Mouse (Mus musculus) kidney, postnatal 0 days (tissue): ENCODE measurements at regions not wholly inside any gene's neighbourhood (a gene's known extent, or its start where the extent isn't known, plus 50 kb on each side); places are given as distances from the start of the nearest gene placed in this dataset.

Experiments
- ATAC-seq: fragments of 200-750 bp; cut with Nextera tagmentation; replicated peaks from 2 replicates; pipeline ENCODE4 v1.8.0; 2017; ENCODE audit warnings: low read depth, moderate number of reproducible peaks, moderate TSS enrichment, moderate library complexity; ENCODE audit not compliant: low FRiP score
- DNase-seq: peaks from one replicate; pipeline ENCODE4 v3.0.0-alpha.2; 2016; ENCODE audit warnings: low spot score
- H3K27ac ChIP-seq: fragments of 300-500 bp; sonication (generic); 2 replicates; pipeline ENCODE4 v1.5.1; 2014; ENCODE audit warnings: mild to moderate bottlenecking
- H3K27me3 ChIP-seq: fragments of 300-500 bp; sonication (generic); 2 replicates; pipeline ENCODE4 v1.6.1; 2014; ENCODE audit warnings: low read length, mixed read lengths; ENCODE audit not compliant: insufficient read depth
- H3K36me3 ChIP-seq: fragments of 300-500 bp; sonication (generic); 2 replicates; pipeline ENCODE4 v1.6.1; 2014; ENCODE audit warnings: low read length, mixed read lengths; ENCODE audit not compliant: insufficient read depth
- H3K4me1 ChIP-seq: fragments of 300-500 bp; sonication (generic); replicated peaks from 2 replicates; pipeline ENCODE4 v1.6.1; 2014; ENCODE audit warnings: antibody characterized with exemption, low read length, mixed read lengths; ENCODE audit not compliant: insufficient read depth
- H3K4me2 ChIP-seq: fragments of 300-500 bp; sonication (generic); 2 replicates; pipeline ENCODE4 v1.6.1; 2014; ENCODE audit warnings: mild to moderate bottlenecking, low read length, moderate library complexity, mixed read lengths
- H3K4me3 ChIP-seq: fragments of 300-500 bp; sonication (generic); replicated peaks from 2 replicates; pipeline ENCODE4 v1.5.1; 2014; ENCODE audit warnings: low read depth, low read length
- H3K9ac ChIP-seq: fragments of 300-500 bp; sonication (generic); 2 replicates; pipeline ENCODE4 v1.6.1; 2014; ENCODE audit warnings: low read depth, low read length
- H3K9me3 ChIP-seq: fragments of 300-500 bp; sonication (generic); replicated peaks from 2 replicates; pipeline ENCODE4 v1.6.1; 2016; ENCODE audit warnings: low read length, inconsistent platforms, mixed read lengths
- CTCF ChIP-seq: IDR thresholded peaks from 2 replicates; pipeline ENCODE4 v1.5.1; 2016; ENCODE audit warnings: antibody characterized with exemption, low read depth, mild to moderate bottlenecking, moderate library complexity
- WGBS: fragments of 180-500 bp; shearing (Covaris S2); extraction: QIAGEN DNeasy Blood & Tissue Kit; methylation state at CpG from one replicate; pipeline ENCODE4 v1.1.7; 2014; 5-methylcytosine and 5-hydroxymethylcytosine counted together

DNA sequence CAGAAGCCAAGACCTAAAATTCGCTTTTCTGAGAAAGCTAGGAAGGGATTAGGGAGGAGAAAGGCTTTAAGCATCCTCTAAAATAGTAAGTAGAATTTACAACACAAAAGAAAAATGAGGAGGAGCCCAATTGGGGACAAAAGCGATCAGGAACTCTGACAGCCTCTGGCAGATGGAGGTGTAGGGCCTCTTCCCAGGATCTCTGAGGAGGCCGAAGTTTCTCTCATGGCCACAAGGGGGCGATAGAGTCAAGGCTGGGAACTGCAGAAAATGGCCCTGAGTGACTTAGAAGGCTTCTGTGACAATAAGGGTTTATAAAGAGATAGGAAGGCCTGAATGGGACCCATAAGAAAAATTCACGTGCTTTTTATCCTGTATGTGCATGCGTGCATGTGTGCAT lies 77.8 kb upstream of the Grin2a start:
- no peak overlapping the region for H3K4me3 ChIP-seq
- 28% methylated on average over 6 of the region's 6 CpGs for WGBS
- H3K9me3 ChIP-seq, result no peaks in the 10 kb centered on the region
- H3K4me1 ChIP-seq, result no peaks in the 10 kb centered on the region
- no peaks in the 10 kb centered on the region for H3K36me3 ChIP-seq
- H3K27ac ChIP-seq, result no peak overlapping the region
- H3K4me2 ChIP-seq, result no peak overlapping the region
- peak; percentile 83 for TF ChIP-seq CTCF
- H3K9ac ChIP-seq, result no peak overlapping the region
- no peaks in the 10 kb centered on the region for H3K27me3 ChIP-seq
- DNase-seq, result peak; percentile 71
- no peak for ATAC-seq

DNA sequence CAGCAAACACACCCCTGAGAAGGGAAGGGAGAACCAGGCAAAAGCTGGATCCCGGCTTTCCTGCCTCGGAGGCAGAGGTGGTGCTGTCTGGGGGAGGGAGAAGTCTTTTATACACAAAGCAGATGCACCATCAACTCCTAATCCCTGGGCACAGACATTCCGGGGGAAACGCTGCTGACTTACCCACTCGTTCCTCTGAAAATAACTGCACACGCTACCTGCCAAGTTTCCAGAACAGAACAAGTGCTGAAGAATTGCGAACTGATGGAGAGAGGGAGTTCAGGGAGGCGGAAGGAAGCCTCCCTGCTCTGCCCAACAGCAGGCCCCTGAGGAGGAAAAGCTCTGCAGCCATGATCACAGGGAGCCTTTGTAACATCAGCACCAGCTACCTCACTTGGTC lies 68.1 kb upstream of the Grin2a start:
- H3K4me1 ChIP-seq, result no peaks in the 10 kb centered on the region
- TF ChIP-seq CTCF, result no peak
- no peak for DNase-seq
- no peaks in the 10 kb centered on the region for H3K27me3 ChIP-seq
- no peak overlapping the region for H3K27ac ChIP-seq
- 73% methylated on average over 8 of the region's 8 CpGs for WGBS
- ATAC-seq, result no peak
- no peak overlapping the region for H3K4me3 ChIP-seq
- no peak overlapping the region for H3K9ac ChIP-seq
- H3K36me3 ChIP-seq, result no peaks in the 10 kb centered on the region
- no peak overlapping the region for H3K4me2 ChIP-seq
- no peaks in the 10 kb centered on the region for H3K9me3 ChIP-seq

DNA sequence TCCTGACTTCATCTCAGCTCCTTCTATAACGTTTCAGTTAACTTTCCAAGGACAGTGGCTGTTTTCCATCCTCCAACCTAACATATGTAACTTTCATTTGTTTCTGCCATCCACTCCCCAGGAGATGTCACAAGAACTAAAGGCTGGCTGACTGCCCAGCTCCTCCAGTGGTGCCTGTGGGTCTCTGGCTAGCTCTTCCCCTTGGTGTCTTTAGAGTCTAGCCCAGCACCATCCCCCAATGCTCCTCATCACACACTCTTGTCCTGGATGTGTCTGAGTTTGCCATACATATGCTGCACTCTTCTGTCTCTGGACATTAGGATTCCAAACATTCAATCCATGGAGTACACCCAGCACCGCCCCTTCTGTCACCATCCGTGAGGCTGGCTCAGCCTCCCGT lies 62.7 kb upstream of the Grin2a start:
- no peaks in the 10 kb centered on the region for H3K4me1 ChIP-seq
- no peak for ATAC-seq
- no peaks in the 10 kb centered on the region for H3K9me3 ChIP-seq
- H3K27ac ChIP-seq, result no peak overlapping the region
- no peaks in the 10 kb centered on the region for H3K36me3 ChIP-seq
- WGBS, result 71% methylated on average over 4 of the region's 4 CpGs
- H3K27me3 ChIP-seq, result no peaks in the 10 kb centered on the region
- no peak overlapping the region for H3K4me2 ChIP-seq
- TF ChIP-seq CTCF, result no peak
- no peak for DNase-seq
- H3K9ac ChIP-seq, result no peak overlapping the region
- no peak overlapping the region for H3K4me3 ChIP-seq
